Mouse (Mus musculus) stomach, embryonic 14.5 days (tissue): ENCODE data around the gene Nav2. TPM values are rescaled to one million over a fixed set of nuclear protein-coding genes. Genes with fewer than 3 reads are reported as not detected.

Experiments
- ATAC-seq: fragments of 200-750 bp; cut with Nextera tagmentation; 2 replicates; pipeline ENCODE4 v1.8.0; 2017; ENCODE audit warnings: low read depth, moderate TSS enrichment; ENCODE audit not compliant: insufficient number of reproducible peaks, insufficient read depth, low FRiP score
- H3K27ac ChIP-seq: fragments of 300-500 bp; sonication (generic); 2 replicates; pipeline ENCODE4 v1.5.1; 2014; ENCODE audit warnings: mild to moderate bottlenecking, low read length, moderate library complexity, mixed read lengths
- H3K27me3 ChIP-seq: fragments of 300-500 bp; sonication (generic); 2 replicates; pipeline ENCODE4 v1.6.1; 2014; ENCODE audit warnings: low read length, control low read depth, mixed read lengths; ENCODE audit not compliant: control insufficient read depth, insufficient read depth
- H3K36me3 ChIP-seq: fragments of 300-500 bp; sonication (generic); 2 replicates; pipeline ENCODE4 v1.6.1; 2014; ENCODE audit warnings: mild to moderate bottlenecking, control low read depth, low read length, moderate library complexity, mixed read lengths; ENCODE audit not compliant: control insufficient read depth, insufficient read depth
- H3K4me1 ChIP-seq: fragments of 300-500 bp; sonication (generic); 2 replicates; pipeline ENCODE4 v1.6.1; 2014; ENCODE audit warnings: low read length, control low read depth, mixed read lengths; ENCODE audit not compliant: control insufficient read depth, insufficient read depth
- H3K4me2 ChIP-seq: fragments of 300-500 bp; sonication (generic); replicated peaks from 2 replicates; pipeline ENCODE4 v1.6.1; 2014; ENCODE audit warnings: low read depth, low read length, control low read depth
- H3K4me3 ChIP-seq: fragments of 300-500 bp; sonication (generic); 2 replicates; pipeline ENCODE4 v1.5.1; 2014; ENCODE audit warnings: low read depth, low read length, control low read depth
- H3K9ac ChIP-seq: fragments of 300-500 bp; sonication (generic); replicated peaks from 2 replicates; pipeline ENCODE4 v1.6.1; 2014; ENCODE audit warnings: low read depth, mild to moderate bottlenecking, control low read depth, low read length, moderate library complexity, mixed read lengths
- H3K9me3 ChIP-seq: fragments of 300-500 bp; sonication (generic); 2 replicates; pipeline ENCODE4 v1.6.1; 2016; ENCODE audit warnings: low read depth, low read length, control low read depth; ENCODE audit not compliant: control insufficient read depth
- WGBS: fragments of 180-500 bp; shearing (Covaris S2); extraction: QIAGEN DNeasy Blood & Tissue Kit; methylation state at CpG from one replicate; pipeline ENCODE4 v1.1.7; 2014; 5-methylcytosine and 5-hydroxymethylcytosine counted together
- polyA plus RNA-seq: library from polyadenylated mRNA; unstranded; fragments of >200 nt; fragmentation: Nextera tagmentation; extraction: Ambion mirVana; gene quantifications from 2 replicates; pipeline ENCODE4 v1.2.1, GENCODE M21; 2014

Gene Nav2
- polyA plus RNA-seq, result 32.2 and 41.1 TPM in 2 replicates

DNA sequence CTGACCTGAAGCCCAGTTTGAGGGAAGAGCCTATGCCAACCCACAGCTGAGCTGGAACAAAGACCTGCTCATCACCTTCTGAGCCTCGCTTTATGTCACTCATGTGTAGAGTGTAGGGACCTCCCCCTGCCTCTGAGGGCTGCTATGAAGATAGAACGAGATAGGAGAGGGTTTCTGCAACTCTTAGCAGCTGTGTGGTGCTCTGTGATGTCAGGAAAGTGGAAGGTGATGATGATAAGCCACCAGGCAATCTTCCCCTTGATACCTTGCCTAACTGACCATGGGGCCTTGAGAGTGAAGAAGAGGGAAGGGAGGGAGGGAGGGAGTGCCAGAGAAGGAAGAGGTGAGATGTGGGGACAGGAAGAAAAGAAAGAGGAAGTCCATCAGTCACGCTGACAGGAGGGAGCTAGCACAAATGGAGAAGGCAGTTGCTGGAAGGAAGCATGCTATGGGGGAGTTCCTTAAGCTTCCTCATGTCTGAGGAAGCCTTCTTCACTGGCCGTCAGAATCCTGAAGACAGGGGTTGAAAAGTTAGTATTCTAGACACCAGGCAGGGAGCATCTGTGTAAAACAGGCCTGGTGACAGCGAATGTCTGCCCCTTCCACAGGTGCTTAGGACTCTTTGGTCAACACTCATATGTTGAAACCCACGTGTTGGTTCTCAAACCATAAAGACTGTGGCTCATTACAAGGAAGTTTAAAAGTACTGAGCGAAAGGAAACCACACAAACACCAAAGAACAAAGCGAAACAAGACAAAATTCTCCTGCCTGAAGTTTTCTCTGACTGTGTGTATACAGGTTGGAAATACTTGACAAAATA, at the start of gene Nav2:
Nav2 (plus strand) TSS at position 196 of the 821 bp plus-strand sequence.
- no peaks in the 10 kb centered on the region for H3K4me1 ChIP-seq
- no peak within 1 kb of the TSS for H3K4me2 ChIP-seq
- no peak within 1 kb of the TSS for H3K9ac ChIP-seq
- H3K27ac ChIP-seq, result no peak within 1 kb of the TSS
- no peak for ATAC-seq
- WGBS, result 54% methylated on average over 8 of the region's 8 CpGs
- no peaks in the 10 kb centered on the region for H3K9me3 ChIP-seq
- no peaks in the 10 kb centered on the region for H3K27me3 ChIP-seq
- no peak within 1 kb of the TSS for H3K4me3 ChIP-seq
- no peaks in the 10 kb centered on the region for H3K36me3 ChIP-seq

DNA sequence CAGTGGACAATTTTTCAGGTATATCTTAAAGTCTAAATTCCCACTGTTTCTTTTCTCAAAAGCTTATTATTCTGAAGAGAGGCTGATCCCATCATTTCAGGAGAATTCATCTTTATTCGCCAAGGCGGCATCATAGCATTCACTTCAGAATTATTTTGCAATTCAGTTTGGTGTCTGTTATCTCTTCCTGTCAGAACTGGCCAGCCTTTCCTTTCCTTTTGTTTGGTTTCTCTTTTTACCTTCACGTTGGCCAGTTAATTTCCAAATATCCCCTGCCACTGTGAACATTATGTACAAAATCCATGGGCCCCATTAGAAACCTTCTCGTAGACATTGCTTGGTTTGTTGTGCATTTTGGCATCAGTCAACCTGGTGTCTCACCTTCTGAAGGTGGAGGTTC, 49.2 kb upstream of the Nav2 start:
- Histone ChIP-seq H3K27ac (no peak overlapping the region), H3K4me3 (no peak overlapping the region), H3K9me3 (no peaks in the 10 kb centered on the region), H3K4me1 (no peaks in the 10 kb centered on the region), H3K27me3 (no peaks in the 10 kb centered on the region), H3K4me2 (no peak overlapping the region), H3K36me3 (no peaks in the 10 kb centered on the region), H3K9ac (no peak overlapping the region)
- WGBS, result 81% methylated on average over 4 of the region's 4 CpGs
- no peak for ATAC-seq

GRCm38 (mm10) chr7:48860948-48861347, 47.6 kb upstream of the Nav2 start:
- no peak for ATAC-seq
- Histone ChIP-seq H3K4me1 (no peaks in the 10 kb centered on the region), H3K9ac (no peak overlapping the region), H3K27ac (no peak overlapping the region), H3K4me3 (no peak overlapping the region), H3K9me3 (no peaks in the 10 kb centered on the region), H3K27me3 (no peaks in the 10 kb centered on the region), H3K4me2 (no peak overlapping the region), H3K36me3 (peaks cover 4% of the 10 kb centered on the region)
- 46% methylated on average over 1 of the region's 1 CpGs for WGBS

GRCm38 (mm10) chr7:48861796-48862195, 46.7 kb upstream of the Nav2 start:
- peaks cover 11% of the 10 kb centered on the region for H3K36me3 ChIP-seq
- H3K27me3 ChIP-seq, result no peaks in the 10 kb centered on the region
- 88% methylated on average over 4 of the region's 4 CpGs for WGBS
- H3K4me2 ChIP-seq, result no peak overlapping the region
- no peak for ATAC-seq
- H3K9me3 ChIP-seq, result no peaks in the 10 kb centered on the region
- no peak overlapping the region for H3K27ac ChIP-seq
- H3K4me1 ChIP-seq, result no peaks in the 10 kb centered on the region
- no peak overlapping the region for H3K9ac ChIP-seq
- H3K4me3 ChIP-seq, result no peak overlapping the region

DNA sequence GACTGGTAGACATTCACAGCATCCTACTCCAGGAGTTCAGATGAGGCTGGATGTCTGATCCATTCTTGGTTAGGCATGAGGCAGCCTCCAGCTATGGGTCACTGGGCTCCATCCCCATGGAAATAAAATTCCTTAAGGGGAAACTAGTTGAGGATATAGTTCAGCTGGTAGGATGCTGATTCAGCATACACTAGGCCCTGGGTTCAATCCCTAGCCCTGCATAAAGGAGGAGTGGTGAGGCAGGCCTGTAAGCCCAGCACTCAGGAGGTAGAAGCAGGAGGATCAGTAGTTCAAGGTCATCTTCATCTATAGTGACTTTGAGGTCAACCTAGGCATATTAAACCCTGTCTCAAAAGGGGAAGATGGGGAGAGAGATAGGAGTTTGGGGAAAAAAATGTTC, 44.3 kb upstream of the Nav2 start:
- H3K4me2 ChIP-seq, result no peak overlapping the region
- no peak overlapping the region for H3K9ac ChIP-seq
- H3K27me3 ChIP-seq, result no peaks in the 10 kb centered on the region
- no peak overlapping the region for H3K27ac ChIP-seq
- ATAC-seq, result no peak
- H3K4me3 ChIP-seq, result no peak overlapping the region
- H3K4me1 ChIP-seq, result no peaks in the 10 kb centered on the region
- no peaks in the 10 kb centered on the region for H3K9me3 ChIP-seq
- peaks cover 26% of the 10 kb centered on the region for H3K36me3 ChIP-seq

GRCm38 (mm10) chr7:48864671-48865458, 43.7 kb upstream of the Nav2 start:
- 88% methylated on average over 9 of the region's 9 CpGs for WGBS
- no peak overlapping the region for H3K4me2 ChIP-seq
- H3K27ac ChIP-seq, result no peak overlapping the region
- H3K27me3 ChIP-seq, result no peaks in the 10 kb centered on the region
- no peak overlapping the region for H3K4me3 ChIP-seq
- H3K4me1 ChIP-seq, result no peaks in the 10 kb centered on the region
- no peaks in the 10 kb centered on the region for H3K9me3 ChIP-seq
- peaks cover 32% of the 10 kb centered on the region for H3K36me3 ChIP-seq
- no peak for ATAC-seq
- H3K9ac ChIP-seq, result no peak overlapping the region

DNA sequence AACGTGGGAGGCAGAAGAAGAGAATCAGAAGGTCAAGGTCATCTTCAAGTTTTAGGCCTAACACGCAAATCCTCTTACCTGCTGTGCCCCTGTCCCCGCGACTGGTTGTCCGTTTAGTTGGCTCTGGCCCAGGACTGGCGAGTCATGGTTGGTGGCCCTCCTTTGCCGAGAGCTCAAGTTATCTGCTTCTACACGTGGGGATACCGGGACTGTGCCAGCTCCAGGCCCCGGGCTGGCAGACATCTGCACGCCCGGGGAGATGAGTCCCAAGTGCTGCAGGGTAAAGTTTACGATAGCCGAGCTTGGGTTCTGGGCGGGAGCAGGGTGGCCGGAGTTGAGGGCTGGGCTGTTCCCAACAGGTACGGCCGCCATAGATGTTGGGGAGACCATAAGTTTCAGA, 40.9 kb upstream of the Nav2 start:
- Histone ChIP-seq H3K9ac (no peak overlapping the region), H3K9me3 (no peaks in the 10 kb centered on the region), H3K36me3 (peaks cover 58% of the 10 kb centered on the region), H3K27ac (no peak overlapping the region), H3K4me1 (no peaks in the 10 kb centered on the region), H3K4me3 (no peak overlapping the region), H3K4me2 (no peak overlapping the region), H3K27me3 (no peaks in the 10 kb centered on the region)
- WGBS, result 91% methylated on average over 18 of the region's 18 CpGs
- ATAC-seq, result no peak

- ATAC-seq, result no peak
- 82% methylated on average over 6 of the region's 6 CpGs for WGBS
- H3K9ac ChIP-seq, result no peak overlapping the region
- H3K36me3 ChIP-seq, result peaks cover 83% of the 10 kb centered on the region
- H3K4me3 ChIP-seq, result no peak overlapping the region
- no peaks in the 10 kb centered on the region for H3K9me3 ChIP-seq
- no peaks in the 10 kb centered on the region for H3K4me1 ChIP-seq
- no peaks in the 10 kb centered on the region for H3K27me3 ChIP-seq
- no peak overlapping the region for H3K4me2 ChIP-seq
- no peak overlapping the region for H3K27ac ChIP-seq
Observed at GRCm38 (mm10) chr7:48870144-48870543, 38.4 kb upstream of the Nav2 start.
